Mouse (Mus musculus) hindbrain, postnatal 0 days (tissue): ENCODE measurements at regions not wholly inside any gene's neighbourhood (a gene's known extent, or its start where the extent isn't known, plus 50 kb on each side); places are given as distances from the start of the nearest gene placed in this dataset.
"Not testable (repeated sequence)": the region's sequence is repeated elsewhere in the genome, so short reads cannot be mapped to it uniquely, and the experiment has no call there.

Experiments
- ATAC-seq: fragments of 200-750 bp; cut with Nextera tagmentation; 2 replicates; pipeline ENCODE4 v1.8.0; 2017; ENCODE audit warnings: mild to moderate bottlenecking, moderate TSS enrichment, moderate library complexity
- DNase-seq: peaks from one replicate; pipeline ENCODE4 v3.0.0-alpha.2; 2015; ENCODE audit warnings: low spot score
- H3K27ac ChIP-seq: fragments of 300-500 bp; sonication (generic); 2 replicates; pipeline ENCODE4 v1.5.1; 2014; ENCODE audit warnings: mild to moderate bottlenecking
- H3K27me3 ChIP-seq: fragments of 300-500 bp; sonication (generic); 2 replicates; pipeline ENCODE4 v1.6.1; 2014; ENCODE audit warnings: low read length, mixed read lengths; ENCODE audit not compliant: insufficient read depth
- H3K36me3 ChIP-seq: fragments of 300-500 bp; sonication (generic); 2 replicates; pipeline ENCODE4 v1.6.1; 2014; ENCODE audit warnings: low read length, mixed read lengths; ENCODE audit not compliant: insufficient read depth
- H3K4me1 ChIP-seq: fragments of 300-500 bp; sonication (generic); 2 replicates; pipeline ENCODE4 v1.6.1; 2014; ENCODE audit warnings: antibody characterized with exemption, low read length, mixed read lengths; ENCODE audit not compliant: insufficient read depth
- H3K4me2 ChIP-seq: fragments of 300-500 bp; sonication (generic); 2 replicates; pipeline ENCODE4 v1.6.1; 2014; ENCODE audit warnings: low read depth, mild to moderate bottlenecking, low read length, moderate library complexity, mixed read lengths
- H3K4me3 ChIP-seq: fragments of 300-500 bp; sonication (generic); 2 replicates; pipeline ENCODE4 v1.5.1; 2014; ENCODE audit warnings: low read length
- H3K9ac ChIP-seq: fragments of 300-500 bp; sonication (generic); replicated peaks from 2 replicates; pipeline ENCODE4 v1.6.1; 2014; ENCODE audit warnings: mild to moderate bottlenecking, low read length, moderate library complexity, mixed read lengths
- H3K9me3 ChIP-seq: fragments of 300-500 bp; sonication (generic); 2 replicates; pipeline ENCODE4 v1.6.1; 2016; ENCODE audit warnings: low read length, mixed read lengths
- CTCF ChIP-seq: IDR thresholded peaks from 2 replicates; pipeline ENCODE4 v1.5.1; 2016; ENCODE audit warnings: antibody characterized with exemption, control low read depth, low read depth
- WGBS: fragments of 180-500 bp; shearing (Covaris S2); extraction: QIAGEN DNeasy Blood & Tissue Kit; methylation state at CpG from one replicate; pipeline ENCODE4 v1.1.7; 2014; 5-methylcytosine and 5-hydroxymethylcytosine counted together

- not testable (repeated sequence) for H3K36me3 ChIP-seq, H3K4me1 ChIP-seq, H3K27me3 ChIP-seq, H3K9me3 ChIP-seq, H3K9ac ChIP-seq
- peak overlapping the region; percentile 42 for H3K4me3 ChIP-seq
- peak overlapping the region; percentile 76; the same call in 1 of the 2 replicates for H3K27ac ChIP-seq
- peak overlapping the region; percentile 50; the same call in 1 of the 2 replicates for H3K4me2 ChIP-seq
- WGBS = under 1% methylated on average over 13 of the region's 13 CpGs
- DNase-seq = peak; percentile 85
- peak; percentile 99 for ATAC-seq
- peak; percentile 35 for TF ChIP-seq CTCF
These were observed 80.1 kb upstream of the Riok2 start for GRCm38 (mm10) chr17:17293932-17294534.

DNA sequence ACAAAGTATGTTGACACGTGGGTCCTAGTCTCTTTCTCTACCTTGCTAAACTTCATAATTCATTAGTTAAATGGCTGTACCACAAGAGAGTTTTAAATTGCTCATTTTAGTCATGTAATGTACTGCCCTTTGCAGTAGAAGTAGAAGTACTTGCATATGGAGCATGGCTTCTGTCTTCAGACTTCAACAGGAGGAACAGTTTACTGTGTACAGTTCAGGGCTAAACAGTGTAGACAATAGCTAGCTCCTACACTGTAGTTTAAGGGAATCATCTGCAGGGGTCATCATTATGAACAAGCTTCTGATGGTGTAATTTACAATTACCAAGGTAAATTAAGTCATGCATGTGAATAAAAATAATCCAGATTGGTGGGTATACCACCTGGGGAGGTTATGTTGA, 79.1 kb upstream of the Riok2 start:
- not testable (repeated sequence) for H3K27ac ChIP-seq, H3K4me1 ChIP-seq, H3K9me3 ChIP-seq, H3K9ac ChIP-seq, H3K27me3 ChIP-seq, DNase-seq, H3K36me3 ChIP-seq, ATAC-seq
- Histone ChIP-seq H3K4me2 (peak overlapping the region; percentile 50), H3K4me3 (peak overlapping the region; percentile 42)
- 5% methylated on average over 1 of the region's 1 CpGs for WGBS

- H3K36me3 ChIP-seq, H3K9me3 ChIP-seq, DNase-seq, H3K4me2 ChIP-seq, ATAC-seq, H3K4me3 ChIP-seq, H3K9ac ChIP-seq, H3K4me1 ChIP-seq, H3K27me3 ChIP-seq, H3K27ac ChIP-seq: not testable (repeated sequence)
- 97% methylated on average over 10 of the region's 10 CpGs for WGBS
These were observed 70.6 kb upstream of the Riok2 start for GRCm38 (mm10) chr17:17303496-17303895.
